Mouse (Mus musculus) heart, embryonic 16.5 days (tissue): ENCODE measurements around the gene Cox7a1. TPM values are rescaled to one million over a fixed set of nuclear protein-coding genes. Genes with fewer than 3 reads are reported as not detected.
A peak's percentile ranks its signal among the peaks of the same experiment; 100 is the strongest.
"Not testable (repeated sequence)": the region's sequence is repeated elsewhere in the genome, so short reads cannot be mapped to it uniquely, and the experiment has no call there.

ENCODE experiments used
- ATAC-seq: fragments of 200-750 bp; cut with Nextera tagmentation; replicated peaks from 2 replicates; pipeline ENCODE4 v1.8.0; 2017; ENCODE audit warnings: moderate number of reproducible peaks; ENCODE audit not compliant: insufficient read depth, low FRiP score; ENCODE audit errors: extremely low read depth
- H3K27ac ChIP-seq: fragments of 300-500 bp; sonication (generic); 2 replicates; pipeline ENCODE4 v1.5.1; 2014; ENCODE audit warnings: mild to moderate bottlenecking, low read length, control low read depth, moderate library complexity
- H3K27me3 ChIP-seq: fragments of 300-500 bp; sonication (generic); 2 replicates; pipeline ENCODE4 v1.6.1; 2014; ENCODE audit warnings: low read length, mixed read lengths; ENCODE audit not compliant: control insufficient read depth, insufficient read depth
- H3K36me3 ChIP-seq: fragments of 300-500 bp; sonication (generic); 2 replicates; pipeline ENCODE4 v1.6.1; 2014; ENCODE audit not compliant: control insufficient read depth, insufficient read depth
- H3K4me1 ChIP-seq: fragments of 300-500 bp; sonication (generic); 2 replicates; pipeline ENCODE4 v1.6.1; 2014; ENCODE audit warnings: low read length, mixed read lengths; ENCODE audit not compliant: control insufficient read depth, insufficient read depth
- H3K4me2 ChIP-seq: fragments of 300-500 bp; sonication (generic); 2 replicates; pipeline ENCODE4 v1.6.1; 2014; ENCODE audit warnings: low read depth, mild to moderate bottlenecking, control low read depth, low read length
- H3K4me3 ChIP-seq: fragments of 300-500 bp; sonication (generic); 2 replicates; pipeline ENCODE4 v1.5.1; 2014; ENCODE audit warnings: mild to moderate bottlenecking, control low read depth, low read length
- H3K9ac ChIP-seq: fragments of 300-500 bp; sonication (generic); 2 replicates; pipeline ENCODE4 v1.6.1; 2014; ENCODE audit warnings: low read length, control low read depth
- H3K9me3 ChIP-seq: fragments of 300-500 bp; sonication (generic); replicated peaks from 2 replicates; pipeline ENCODE4 v1.6.1; 2016; ENCODE audit warnings: low read length; ENCODE audit not compliant: control insufficient read depth
- WGBS: fragments of 180-500 bp; shearing (Covaris S2); extraction: QIAGEN DNeasy Blood & Tissue Kit; methylation state at CpG from one replicate; pipeline ENCODE4 v1.1.7; 2014; 5-methylcytosine and 5-hydroxymethylcytosine counted together
- polyA plus RNA-seq: library from polyadenylated mRNA; unstranded; fragments of >200 nt; fragmentation: Nextera tagmentation; extraction: Ambion mirVana; gene quantifications from 2 replicates; pipeline ENCODE4 v1.2.1, GENCODE M21; 2015

The Cox7a1 gene
- polyA plus RNA-seq, 1 experiment from 2014 or later, result 506 TPM

- ATAC-seq, result no peak
- no peak overlapping the region for H3K27ac ChIP-seq
- H3K36me3 ChIP-seq, result peaks cover 14% of the 10 kb centered on the region
- H3K27me3 ChIP-seq, result no peaks in the 10 kb centered on the region
- H3K4me3 ChIP-seq, result no peak overlapping the region; the same call in 1 of the 2 replicates
- peaks cover 17% of the 10 kb centered on the region for H3K4me1 ChIP-seq
- WGBS, result 66% methylated on average over 6 of the region's 6 CpGs
- H3K9ac ChIP-seq, result no peak overlapping the region
- peak overlapping the region; percentile 70 for H3K4me2 ChIP-seq
- H3K9me3 ChIP-seq, result no peaks in the 10 kb centered on the region
These were observed 11.5 kb downstream of the Cox7a1 start for GRCm38 (mm10) chr7:30195461-30195860.

GRCm38 (mm10) chr7:30196171-30196570, 12.2 kb downstream of the Cox7a1 start:
- H3K4me1 ChIP-seq, result peaks cover 17% of the 10 kb centered on the region
- no peaks in the 10 kb centered on the region for H3K9me3 ChIP-seq
- peaks cover 9% of the 10 kb centered on the region for H3K36me3 ChIP-seq
- H3K27ac ChIP-seq, result no peak overlapping the region
- no peaks in the 10 kb centered on the region for H3K27me3 ChIP-seq
- H3K4me3 ChIP-seq, result no peak overlapping the region
- H3K9ac ChIP-seq, result no peak overlapping the region
- no peak for ATAC-seq
- H3K4me2 ChIP-seq, result no peak overlapping the region
- 66% methylated on average over 6 of the region's 6 CpGs for whole genome bisulfite sequencing

GRCm38 (mm10) chr7:30197592-30198129, 13.7 kb downstream of the Cox7a1 start:
- H3K4me2 ChIP-seq, result no peak overlapping the region
- no peak overlapping the region for H3K27ac ChIP-seq
- no peak for ATAC-seq
- no peak overlapping the region for H3K9ac ChIP-seq
- H3K36me3 ChIP-seq, result no peaks in the 10 kb centered on the region
- no peaks in the 10 kb centered on the region for H3K9me3 ChIP-seq
- no peaks in the 10 kb centered on the region for H3K27me3 ChIP-seq
- H3K4me1 ChIP-seq, result peaks cover 17% of the 10 kb centered on the region
- 50% methylated on average over 5 of the region's 5 CpGs for WGBS
- H3K4me3 ChIP-seq, result no peak overlapping the region

- Histone ChIP-seq H3K4me2 (peak within 1 kb of the TSS; percentile 29; the same call in 1 of the 2 replicates), H3K9ac (no peak within 1 kb of the TSS), H3K4me1 (peaks cover 9% of the 10 kb centered on the region), H3K36me3 (no peaks in the 10 kb centered on the region), H3K9me3 (no peaks in the 10 kb centered on the region), H3K27ac (no peak within 1 kb of the TSS), H3K27me3 (no peaks in the 10 kb centered on the region), H3K4me3 (no peak within 1 kb of the TSS)
- 0 out of 2 replicates have a peak, but pooled peaks have one; percentile 10 for ATAC-seq
- 5% methylated on average over 8 of the region's 8 CpGs for WGBS
These were observed 14.6 kb downstream of the Cox7a1 start, which contains the start of gene Capns1 for GRCm38 (mm10) chr7:30198481-30198971. Gene Capns1, minus strand, starts transcription at chr7:30198811.

- Histone ChIP-seq H3K9ac (no peak overlapping the region), H3K4me2 (no peak overlapping the region), H3K27ac (no peak overlapping the region), H3K4me1 (peaks cover 8% of the 10 kb centered on the region), H3K27me3 (no peaks in the 10 kb centered on the region), H3K4me3 (no peak overlapping the region), H3K9me3 (no peaks in the 10 kb centered on the region), H3K36me3 (no peaks in the 10 kb centered on the region)
- 73% methylated on average over 18 of the region's 18 CpGs for WGBS
- no peak for ATAC-seq
These were observed 15.7 kb downstream of the Cox7a1 start for GRCm38 (mm10) chr7:30199498-30200139.

- 72% methylated on average over 5 of the region's 5 CpGs for WGBS
- H3K4me2 ChIP-seq, result no peak overlapping the region
- H3K4me1 ChIP-seq, result peaks cover 6% of the 10 kb centered on the region
- H3K9ac ChIP-seq, result no peak overlapping the region
- no peaks in the 10 kb centered on the region for H3K9me3 ChIP-seq
- no peaks in the 10 kb centered on the region for H3K36me3 ChIP-seq
- ATAC-seq, result no peak
- no peak overlapping the region for H3K4me3 ChIP-seq
- H3K27me3 ChIP-seq, result no peaks in the 10 kb centered on the region
- no peak overlapping the region for H3K27ac ChIP-seq
These were observed 16.3 kb downstream of the Cox7a1 start for GRCm38 (mm10) chr7:30200200-30200599.

GRCm38 (mm10) chr7:30200661-30201060, 16.7 kb downstream of the Cox7a1 start:
- H3K4me2 ChIP-seq, H3K9ac ChIP-seq, H3K27me3 ChIP-seq, H3K4me3 ChIP-seq, ATAC-seq, H3K9me3 ChIP-seq, H3K4me1 ChIP-seq, H3K36me3 ChIP-seq, H3K27ac ChIP-seq: not testable (repeated sequence)
- WGBS, result 85% methylated on average over 5 of the region's 5 CpGs

- ATAC-seq, result no peak
- 0 out of 2 replicates have a peak, but pooled peaks cover 3% of the 10 kb centered on the region for H3K4me1 ChIP-seq
- H3K4me3 ChIP-seq, result no peak overlapping the region
- 62% methylated on average over 11 of the region's 11 CpGs for WGBS
- no peaks in the 10 kb centered on the region for H3K36me3 ChIP-seq
- no peak overlapping the region for H3K27ac ChIP-seq
- H3K4me2 ChIP-seq, result no peak overlapping the region
- H3K27me3 ChIP-seq, result no peaks in the 10 kb centered on the region
- H3K9ac ChIP-seq, result no peak overlapping the region
- H3K9me3 ChIP-seq, result no peaks in the 10 kb centered on the region
These were observed 19.1 kb downstream of the Cox7a1 start for GRCm38 (mm10) chr7:30202895-30203690.

GRCm38 (mm10) chr7:30204380-30204779, 20.4 kb downstream of the Cox7a1 start:
- 21% methylated on average over 8 of the region's 8 CpGs for WGBS
- H3K4me1 ChIP-seq, result no peaks in the 10 kb centered on the region
- H3K4me2 ChIP-seq, result no peak overlapping the region

More at GRCm38 (mm10) chr7:30204380-30204779, 20.4 kb downstream of the Cox7a1 start:
- H3K4me3 ChIP-seq, result no peak overlapping the region
- no peaks in the 10 kb centered on the region for H3K9me3 ChIP-seq
- H3K9ac ChIP-seq, result no peak overlapping the region
- no peak for ATAC-seq
- no peaks in the 10 kb centered on the region for H3K27me3 ChIP-seq
- H3K36me3 ChIP-seq, result no peaks in the 10 kb centered on the region
- H3K27ac ChIP-seq, result no peak overlapping the region
